Mouse (Mus musculus) midbrain, embryonic 11.5 days (tissue): ENCODE results near the gene Gp1ba. TPM values are rescaled to one million over a fixed set of nuclear protein-coding genes. Genes with fewer than 3 reads are reported as not detected.

Source experiments
- ATAC-seq: fragments of 200-750 bp; cut with Nextera tagmentation; 2 replicates; pipeline ENCODE4 v1.8.0; 2017; ENCODE audit warnings: moderate TSS enrichment, moderate library complexity; ENCODE audit not compliant: low FRiP score
- DNase-seq: peaks from one replicate; pipeline ENCODE4 v3.0.0; 2015; ENCODE audit warnings: low spot score; ENCODE audit errors: missing footprints
- H3K27ac ChIP-seq: fragments of 300-500 bp; sonication (generic); 2 replicates; pipeline ENCODE4 v1.5.1; 2014; ENCODE audit warnings: low read depth, low read length
- H3K27me3 ChIP-seq: fragments of 300-500 bp; sonication (generic); 2 replicates; pipeline ENCODE4 v1.6.1; 2014; ENCODE audit warnings: mild to moderate bottlenecking, low read length, moderate library complexity, mixed read lengths; ENCODE audit not compliant: control insufficient read depth, insufficient read depth
- H3K36me3 ChIP-seq: fragments of 300-500 bp; sonication (generic); 2 replicates; pipeline ENCODE4 v1.6.1; 2014; ENCODE audit warnings: mild to moderate bottlenecking, low read length, moderate library complexity, mixed read lengths; ENCODE audit not compliant: control insufficient read depth, insufficient read depth
- H3K4me1 ChIP-seq: fragments of 300-500 bp; sonication (generic); 2 replicates; pipeline ENCODE4 v1.6.1; 2014; ENCODE audit warnings: low read length; ENCODE audit not compliant: control insufficient read depth, insufficient read depth
- H3K4me2 ChIP-seq: fragments of 300-500 bp; sonication (generic); 2 replicates; pipeline ENCODE4 v1.6.1; 2014; ENCODE audit warnings: mild to moderate bottlenecking, moderate library complexity
- H3K4me3 ChIP-seq: fragments of 300-500 bp; sonication (generic); 2 replicates; pipeline ENCODE4 v1.5.1; 2014; ENCODE audit warnings: low read depth, low read length
- H3K9ac ChIP-seq: fragments of 300-500 bp; sonication (generic); 2 replicates; pipeline ENCODE4 v1.6.1; 2014; ENCODE audit warnings: low read length
- H3K9me3 ChIP-seq: fragments of 300-500 bp; sonication (generic); 2 replicates; pipeline ENCODE4 v1.6.1; 2016; ENCODE audit warnings: low read length; ENCODE audit not compliant: control insufficient read depth
- WGBS: fragments of 180-500 bp; shearing (Covaris S2); extraction: QIAGEN DNeasy Blood & Tissue Kit; methylation state at CpG from one replicate; pipeline ENCODE4 v1.1.7; 2014; 5-methylcytosine and 5-hydroxymethylcytosine counted together
- polyA plus RNA-seq: library from polyadenylated mRNA; unstranded; fragments of >200 nt; fragmentation: Nextera tagmentation; extraction: Ambion mirVana; gene quantifications from 2 replicates; pipeline ENCODE4 v1.2.1, GENCODE M21; 2014

Gp1ba gene
- polyA plus RNA-seq, 1 experiment from 2014 or later, result 0.81 TPM

- Histone ChIP-seq H3K4me1 (no peaks in the 10 kb centered on the region), H3K9me3 (no peaks in the 10 kb centered on the region), H3K4me2 (no peak overlapping the region), H3K27me3 (no peaks in the 10 kb centered on the region), H3K36me3 (peaks cover 17% of the 10 kb centered on the region), H3K27ac (no peak overlapping the region), H3K4me3 (no peak overlapping the region), H3K9ac (no peak overlapping the region)
- 93% methylated on average over 9 of the region's 9 CpGs for WGBS
- DNase-seq (no peak), ATAC-seq (no peak)
These were observed 31.3 kb upstream of the Gp1ba start for GRCm38 (mm10) chr11:70607611-70608010.

- WGBS, result 86% methylated on average over 26 of the region's 26 CpGs
- no peak for ATAC-seq
- DNase-seq, result peak; percentile 70
- Histone ChIP-seq H3K4me1 (no peaks in the 10 kb centered on the region), H3K9ac (no peak overlapping the region), H3K9me3 (no peaks in the 10 kb centered on the region), H3K4me2 (no peak overlapping the region), H3K27me3 (no peaks in the 10 kb centered on the region), H3K4me3 (no peak overlapping the region), H3K27ac (no peak overlapping the region), H3K36me3 (peaks cover 17% of the 10 kb centered on the region)
These were observed 30.4 kb upstream of the Gp1ba start for GRCm38 (mm10) chr11:70608381-70609066.

GRCm38 (mm10) chr11:70610752-70611151, 28.2 kb upstream of the Gp1ba start:
- no peak overlapping the region for H3K27ac ChIP-seq
- WGBS, result 89% methylated on average over 4 of the region's 4 CpGs
- peaks cover 9% of the 10 kb centered on the region; the same call in 1 of the 2 replicates for H3K4me1 ChIP-seq
- H3K9me3 ChIP-seq, result no peaks in the 10 kb centered on the region
- H3K9ac ChIP-seq, result no peak overlapping the region
- H3K36me3 ChIP-seq, result peaks cover 14% of the 10 kb centered on the region
- DNase-seq (no peak), ATAC-seq (no peak)
- H3K4me3 ChIP-seq, result no peak overlapping the region
- H3K4me2 ChIP-seq, result no peak overlapping the region
- H3K27me3 ChIP-seq, result peaks cover 3% of the 10 kb centered on the region; the same call in 1 of the 2 replicates

- ATAC-seq (no peak), DNase-seq (no peak)
- Histone ChIP-seq H3K36me3 (peaks cover 14% of the 10 kb centered on the region), H3K4me3 (no peak overlapping the region), H3K9ac (no peak overlapping the region), H3K9me3 (no peaks in the 10 kb centered on the region), H3K4me1 (peaks cover 9% of the 10 kb centered on the region; the same call in 1 of the 2 replicates), H3K4me2 (no peak overlapping the region), H3K27me3 (peaks cover 3% of the 10 kb centered on the region), H3K27ac (no peak overlapping the region)
- WGBS, result 78% methylated on average over 7 of the region's 7 CpGs
These were observed 26.4 kb upstream of the Gp1ba start for GRCm38 (mm10) chr11:70612505-70612904.

- Histone ChIP-seq H3K4me3 (peak overlapping the region; percentile 28), H3K27ac (no peak overlapping the region), H3K27me3 (peaks cover 3% of the 10 kb centered on the region), H3K4me1 (peaks cover 9% of the 10 kb centered on the region; the same call in 1 of the 2 replicates), H3K36me3 (0 out of 2 replicates have a peak, but pooled peaks cover 2% of the 10 kb centered on the region), H3K4me2 (peak overlapping the region; percentile 58), H3K9ac (peak overlapping the region; percentile 48; the same call in 1 of the 2 replicates), H3K9me3 (no peaks in the 10 kb centered on the region)
- peak; percentile 90 for DNase-seq
- ATAC-seq, result peak; percentile 59; the same call in 1 of the 2 replicates
- whole genome bisulfite sequencing, result 1% methylated on average over 17 of the region's 17 CpGs
These were observed 23.8 kb upstream of the Gp1ba start for GRCm38 (mm10) chr11:70615074-70615473.

GRCm38 (mm10) chr11:70615516-70616093, 23.3 kb upstream of the Gp1ba start, which contains the start of gene 4930544D05Rik:
Gene 4930544D05Rik (plus strand): TSS chr11:70615848.
- peak within 1 kb of the TSS; percentile 48; the same call in 1 of the 2 replicates for H3K9ac ChIP-seq
- peaks cover 3% of the 10 kb centered on the region for H3K27me3 ChIP-seq
- peak within 1 kb of the TSS; percentile 28 for H3K4me3 ChIP-seq
- DNase-seq (no peak), ATAC-seq (no peak)
- H3K4me1 ChIP-seq, result peaks cover 9% of the 10 kb centered on the region; the same call in 1 of the 2 replicates
- peak within 1 kb of the TSS; percentile 58 for H3K4me2 ChIP-seq
- WGBS, result 12% methylated on average over 21 of the region's 21 CpGs
- no peak within 1 kb of the TSS for H3K27ac ChIP-seq
- no peaks in the 10 kb centered on the region for H3K36me3 ChIP-seq
- H3K9me3 ChIP-seq, result no peaks in the 10 kb centered on the region

GRCm38 (mm10) chr11:70619101-70619500, 19.8 kb upstream of the Gp1ba start, which contains the start of gene Chrne:
Gene Chrne (minus strand): TSS chr11:70619216.
- Histone ChIP-seq H3K27ac (no peak within 1 kb of the TSS), H3K27me3 (peaks cover 3% of the 10 kb centered on the region), H3K9me3 (no peaks in the 10 kb centered on the region), H3K4me1 (peaks cover 9% of the 10 kb centered on the region; the same call in 1 of the 2 replicates), H3K4me3 (no peak within 1 kb of the TSS), H3K36me3 (no peaks in the 10 kb centered on the region), H3K4me2 (no peak within 1 kb of the TSS), H3K9ac (no peak within 1 kb of the TSS)
- no peak for DNase-seq
- ATAC-seq, result no peak
- 36% methylated on average over 1 of the region's 1 CpGs for WGBS

GRCm38 (mm10) chr11:70621972-70622814, 16.7 kb upstream of the Gp1ba start:
- Histone ChIP-seq H3K36me3 (no peaks in the 10 kb centered on the region), H3K4me3 (no peak overlapping the region), H3K4me1 (no peaks in the 10 kb centered on the region), H3K27ac (no peak overlapping the region), H3K9ac (no peak overlapping the region), H3K27me3 (no peaks in the 10 kb centered on the region), H3K4me2 (no peak overlapping the region), H3K9me3 (no peaks in the 10 kb centered on the region)
- no peak for DNase-seq
- ATAC-seq, result no peak
- 43% methylated on average over 7 of the region's 7 CpGs for WGBS
